Mouse (Mus musculus) lung, postnatal 0 days (tissue): ENCODE measurements around the gene Mapkapk2. TPM values are rescaled to one million over a fixed set of nuclear protein-coding genes. Genes with fewer than 3 reads are reported as not detected.
A peak's percentile ranks its signal among the peaks of the same experiment; 100 is the strongest.

Source experiments
- ATAC-seq: fragments of 200-750 bp; cut with Nextera tagmentation; 2 replicates; pipeline ENCODE4 v1.8.0; 2017; ENCODE audit warnings: moderate library complexity
- DNase-seq: peaks from one replicate; pipeline ENCODE4 v3.0.0-alpha.2; 2016; ENCODE audit warnings: low spot score
- H3K27ac ChIP-seq: fragments of 300-500 bp; sonication (generic); 2 replicates; pipeline ENCODE4 v1.5.1; 2014; ENCODE audit warnings: antibody characterized with exemption, mild to moderate bottlenecking, low read length, mixed read lengths
- H3K27me3 ChIP-seq: fragments of 300-500 bp; sonication (generic); replicated peaks from 2 replicates; pipeline ENCODE4 v1.6.1; 2014; ENCODE audit warnings: low read length, mixed read lengths; ENCODE audit not compliant: insufficient read depth
- H3K36me3 ChIP-seq: fragments of 300-500 bp; sonication (generic); 2 replicates; pipeline ENCODE4 v1.6.1; 2014; ENCODE audit warnings: low read length, mixed read lengths; ENCODE audit not compliant: insufficient read depth
- H3K4me1 ChIP-seq: fragments of 300-500 bp; sonication (generic); 2 replicates; pipeline ENCODE4 v1.6.1; 2014; ENCODE audit warnings: antibody characterized with exemption, low read depth, low read length, mixed read lengths; ENCODE audit not compliant: insufficient read depth
- H3K4me2 ChIP-seq: fragments of 300-500 bp; sonication (generic); replicated peaks from 2 replicates; pipeline ENCODE4 v1.6.1; 2014; ENCODE audit warnings: low read depth, mild to moderate bottlenecking, low read length, moderate library complexity, mixed read lengths
- H3K4me3 ChIP-seq: fragments of 300-500 bp; sonication (generic); 2 replicates; pipeline ENCODE4 v1.5.1; 2014; ENCODE audit warnings: low read depth, low read length
- H3K9ac ChIP-seq: fragments of 300-500 bp; sonication (generic); replicated peaks from 2 replicates; pipeline ENCODE4 v1.6.1; 2014; ENCODE audit warnings: low read depth, mild to moderate bottlenecking
- H3K9me3 ChIP-seq: fragments of 300-500 bp; sonication (generic); 2 replicates; pipeline ENCODE4 v1.6.1; 2016; ENCODE audit warnings: low read length, mixed read lengths
- CTCF ChIP-seq: IDR thresholded peaks from 2 replicates; pipeline ENCODE4 v1.5.1; 2016; ENCODE audit warnings: antibody characterized with exemption, mild to moderate bottlenecking
- EP300 ChIP-seq: IDR thresholded peaks from 2 replicates; pipeline ENCODE4 v1.6.1; 2016; ENCODE audit warnings: antibody characterized with exemption, mild to moderate bottlenecking, control low read depth
- WGBS: fragments of 180-500 bp; shearing (Covaris S2); extraction: QIAGEN DNeasy Blood & Tissue Kit; methylation state at CpG from one replicate; pipeline ENCODE4 v1.1.7; 2014; 5-methylcytosine and 5-hydroxymethylcytosine counted together
- polyA plus RNA-seq: library from polyadenylated mRNA; unstranded; fragments of >200 nt; fragmentation: Nextera tagmentation; extraction: Ambion mirVana; gene quantifications from 2 replicates; pipeline ENCODE4 v1.2.1, GENCODE M21; 2015

Mapkapk2 gene
- polyA plus RNA-seq, 1 experiment from 2014 or later, result 65.0 TPM

DNA sequence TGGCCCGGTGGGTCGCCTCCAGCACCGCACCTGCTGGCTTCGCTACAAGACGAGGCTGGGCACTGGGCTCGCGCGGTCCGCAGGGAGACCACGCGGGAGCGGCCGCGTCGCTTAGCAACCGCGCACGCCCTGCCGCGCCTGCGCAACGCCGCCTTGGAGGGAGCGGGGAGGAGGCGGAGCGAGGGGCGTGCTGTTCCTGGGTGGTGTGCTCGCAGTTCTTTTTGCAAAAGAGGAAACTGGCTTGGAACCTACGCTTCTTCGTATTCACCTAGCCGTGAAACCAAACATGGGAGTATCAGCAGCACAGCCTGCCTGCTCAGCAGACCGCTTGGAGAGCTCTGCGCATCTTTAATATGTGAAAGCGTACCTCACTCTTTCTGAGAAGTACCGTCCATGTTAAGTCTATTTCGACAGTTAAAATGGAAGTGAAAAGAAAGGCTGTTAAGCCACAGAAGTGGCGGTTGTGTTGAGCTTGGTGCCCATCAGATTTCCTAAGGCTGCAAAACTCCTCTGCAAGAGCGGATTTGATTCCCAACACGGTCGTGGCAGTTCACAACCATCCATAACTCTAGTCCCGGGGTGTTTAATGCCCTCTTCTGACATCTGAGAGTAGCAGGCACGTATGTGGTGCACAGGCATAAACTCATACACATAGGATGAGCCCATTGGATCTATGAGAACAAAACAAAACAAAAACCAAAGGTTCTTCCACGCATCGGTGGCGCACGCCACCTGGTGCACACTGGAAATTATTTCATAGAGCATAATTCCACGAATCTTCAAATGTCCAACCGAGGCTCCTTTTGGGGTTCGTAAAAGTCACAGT, 40.8 kb upstream of the Mapkapk2 start, which contains the start of gene Dyrk3:
Dyrk3 (minus strand) TSS at position 150 of the 826 bp plus-strand sequence.
- Histone ChIP-seq H3K4me2 (peak within 1 kb of the TSS; percentile 96), H3K9ac (peak within 1 kb of the TSS; percentile 51; the same call in 1 of the 2 replicates), H3K4me1 (no peaks in the 10 kb centered on the region), H3K36me3 (no peaks in the 10 kb centered on the region), H3K27me3 (no peaks in the 10 kb centered on the region), H3K4me3 (peak within 1 kb of the TSS; percentile 73), H3K9me3 (no peaks in the 10 kb centered on the region), H3K27ac (peak within 1 kb of the TSS; percentile 79)
- 2% methylated on average over 48 of the region's 49 CpGs for WGBS
- ATAC-seq (peak; percentile 98), DNase-seq (peak; percentile 96)
- TF ChIP-seq EP300 (no peak), CTCF (peak; percentile 64)

DNA sequence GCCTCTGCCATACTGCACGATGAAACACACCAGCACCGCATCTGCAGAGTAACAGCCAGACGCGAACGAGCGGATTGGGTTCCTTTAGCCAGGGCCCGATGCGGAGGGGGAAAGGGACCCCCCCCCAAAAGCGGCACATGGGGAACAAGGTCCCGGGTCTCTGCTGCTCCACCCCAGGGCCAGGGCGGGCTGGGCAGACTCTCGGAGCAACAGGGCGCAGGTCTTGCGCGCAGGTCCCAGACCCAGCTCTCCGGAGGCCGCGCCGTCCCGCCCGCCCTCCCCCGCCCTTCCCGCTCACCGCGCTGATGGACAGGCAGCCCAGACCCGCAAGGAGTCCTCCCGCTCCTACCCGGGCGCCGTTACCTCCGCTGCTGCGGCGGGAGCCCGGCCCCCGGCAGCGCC, 40.1 kb upstream of the Mapkapk2 start:
- no peaks in the 10 kb centered on the region for H3K4me1 ChIP-seq
- H3K27ac ChIP-seq, result no peak overlapping the region
- TF ChIP-seq EP300, result no peak
- TF ChIP-seq CTCF, result no peak
- no peak for DNase-seq
- under 1% methylated on average over 15 of the region's 36 CpGs for WGBS
- H3K27me3 ChIP-seq, result no peaks in the 10 kb centered on the region
- H3K4me2 ChIP-seq, result peak overlapping the region; percentile 96
- no peaks in the 10 kb centered on the region for H3K9me3 ChIP-seq
- H3K9ac ChIP-seq, result peak overlapping the region; percentile 32; the same call in 1 of the 2 replicates
- H3K36me3 ChIP-seq, result no peaks in the 10 kb centered on the region
- ATAC-seq, result peak; percentile 58
- H3K4me3 ChIP-seq, result peak overlapping the region; percentile 73

DNA sequence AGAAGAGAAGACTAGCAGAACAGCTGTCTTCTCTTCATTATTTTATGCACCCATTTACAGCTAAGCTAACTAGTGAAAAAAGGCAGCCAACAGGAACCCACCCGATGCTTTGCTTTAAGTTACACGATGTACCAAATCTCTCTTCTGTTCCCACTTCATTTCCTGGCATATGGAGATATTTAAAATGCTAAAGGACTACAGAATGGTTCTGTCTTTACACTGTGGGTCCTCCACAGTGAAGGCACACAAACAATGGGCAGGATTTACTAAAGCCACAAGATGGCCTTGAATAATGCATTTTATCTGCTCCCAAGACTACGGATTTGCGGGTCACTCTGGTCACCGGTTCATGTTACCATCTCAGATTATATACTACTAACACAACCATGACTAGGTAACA, 39.5 kb upstream of the Mapkapk2 start:
- Histone ChIP-seq H3K4me1 (no peaks in the 10 kb centered on the region), H3K4me2 (no peak overlapping the region), H3K9ac (no peak overlapping the region), H3K36me3 (no peaks in the 10 kb centered on the region), H3K9me3 (no peaks in the 10 kb centered on the region), H3K27ac (no peak overlapping the region), H3K4me3 (no peak overlapping the region), H3K27me3 (no peaks in the 10 kb centered on the region)
- no peak for TF ChIP-seq CTCF
- no peak for TF ChIP-seq EP300
- ATAC-seq (no peak), DNase-seq (no peak)
- WGBS, result 27% methylated on average over 5 of the region's 5 CpGs

DNA sequence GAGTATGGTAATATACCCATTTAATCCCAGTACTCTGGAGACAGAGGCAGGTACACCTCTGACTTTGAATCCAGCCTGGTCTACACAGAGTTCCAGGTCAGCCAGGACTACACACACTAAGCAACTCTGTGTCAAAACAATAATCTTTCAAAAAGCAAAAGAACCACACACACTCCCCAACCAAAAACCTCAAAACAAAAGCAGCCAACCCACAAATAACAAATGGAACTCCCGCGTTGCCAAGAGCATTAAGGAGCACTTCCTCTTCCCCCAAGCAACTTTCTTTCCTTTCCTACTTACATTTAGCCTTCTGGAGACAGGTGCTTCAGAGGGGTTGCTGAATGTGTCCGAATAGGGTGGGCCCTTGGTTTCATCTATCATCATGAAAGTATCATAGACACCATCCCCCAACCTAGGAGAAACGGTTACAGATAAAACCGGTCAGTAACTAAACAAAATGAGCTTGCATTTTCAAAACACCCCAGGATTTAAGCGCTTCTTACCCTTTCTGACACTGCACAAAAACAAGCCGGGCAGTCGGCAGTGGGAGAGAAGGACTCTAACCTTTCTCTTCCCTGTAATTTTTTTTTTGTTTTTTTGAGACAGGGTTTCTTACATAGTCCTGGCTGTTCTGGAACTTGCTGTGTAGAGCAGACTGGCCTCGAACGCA, 38.5 kb upstream of the Mapkapk2 start:
- Histone ChIP-seq H3K36me3 (no peaks in the 10 kb centered on the region), H3K4me1 (no peaks in the 10 kb centered on the region), H3K9ac (no peak overlapping the region), H3K4me2 (no peak overlapping the region), H3K9me3 (no peaks in the 10 kb centered on the region), H3K27me3 (no peaks in the 10 kb centered on the region), H3K27ac (no peak overlapping the region), H3K4me3 (no peak overlapping the region)
- DNase-seq (no peak), ATAC-seq (no peak)
- TF ChIP-seq EP300 (no peak), CTCF (no peak)
- 78% methylated on average over 10 of the region's 10 CpGs for WGBS

DNA sequence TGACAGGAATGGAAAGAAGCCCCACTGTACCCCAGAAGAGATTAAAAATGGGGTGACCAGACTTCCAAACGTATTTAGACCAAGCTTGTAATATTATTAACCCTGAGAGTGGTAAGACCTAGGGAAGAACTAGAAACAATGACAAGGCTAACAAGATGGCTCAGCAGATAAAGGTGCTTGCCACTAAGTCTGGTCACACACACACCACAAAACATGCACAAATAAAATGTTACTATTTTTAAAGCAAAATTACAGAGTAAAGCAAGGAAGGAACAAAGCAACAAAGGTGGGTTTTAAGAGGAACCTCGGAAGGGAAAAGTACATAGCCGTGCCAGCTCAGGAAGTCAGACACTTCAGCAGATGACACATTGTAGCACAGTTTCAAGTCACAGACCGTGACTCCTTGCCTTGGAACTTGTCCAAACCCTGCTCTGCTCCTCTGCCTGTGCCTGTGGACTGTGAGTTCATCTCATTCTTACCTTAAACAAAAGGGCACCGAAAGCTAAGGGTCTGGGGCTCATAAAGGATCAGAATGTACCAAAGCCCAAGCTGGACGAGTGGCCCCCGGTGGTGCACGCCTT, 37.4 kb upstream of the Mapkapk2 start:
- peak; percentile 67 for DNase-seq
- H3K36me3 ChIP-seq, result no peaks in the 10 kb centered on the region
- no peaks in the 10 kb centered on the region for H3K9me3 ChIP-seq
- no peak overlapping the region for H3K27ac ChIP-seq
- H3K4me1 ChIP-seq, result no peaks in the 10 kb centered on the region
- 46% methylated on average over 8 of the region's 8 CpGs for WGBS
- no peak overlapping the region for H3K9ac ChIP-seq
- ATAC-seq, result no peak
- H3K4me3 ChIP-seq, result no peak overlapping the region
- TF ChIP-seq EP300 (no peak), CTCF (no peak)
- no peaks in the 10 kb centered on the region for H3K27me3 ChIP-seq
- H3K4me2 ChIP-seq, result no peak overlapping the region

DNA sequence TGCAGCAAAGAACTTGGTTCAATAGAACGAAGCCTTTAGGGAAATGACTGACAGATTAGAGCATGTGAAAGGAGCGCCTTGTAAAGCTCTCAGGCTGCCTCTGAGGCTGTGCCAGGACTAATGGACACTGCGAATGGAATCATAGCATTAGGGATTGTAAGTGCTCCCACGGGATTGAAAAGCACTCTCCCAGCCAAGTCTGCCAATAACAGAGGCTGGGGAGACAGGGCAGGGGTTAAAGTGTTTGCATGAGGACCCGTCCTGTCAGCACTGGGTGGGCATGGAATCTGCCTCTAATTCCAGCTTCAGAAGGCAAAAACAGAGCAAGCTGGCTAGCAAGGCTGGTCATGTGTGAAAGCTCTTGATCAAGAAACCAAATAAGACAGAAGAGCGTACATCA, 36.6 kb upstream of the Mapkapk2 start:
- H3K27ac ChIP-seq, result no peak overlapping the region
- H3K4me1 ChIP-seq, result no peaks in the 10 kb centered on the region
- DNase-seq (no peak), ATAC-seq (no peak)
- H3K36me3 ChIP-seq, result no peaks in the 10 kb centered on the region
- no peaks in the 10 kb centered on the region for H3K9me3 ChIP-seq
- 69% methylated on average over 6 of the region's 6 CpGs for WGBS
- TF ChIP-seq CTCF (no peak), EP300 (no peak)
- H3K27me3 ChIP-seq, result no peaks in the 10 kb centered on the region
- H3K4me2 ChIP-seq, result no peak overlapping the region
- no peak overlapping the region for H3K9ac ChIP-seq
- H3K4me3 ChIP-seq, result no peak overlapping the region
